Mouse (Mus musculus) midbrain, embryonic 14.5 days (tissue): ENCODE measurements around the gene Olfr855. TPM values are rescaled to one million over a fixed set of nuclear protein-coding genes. Genes with fewer than 3 reads are reported as not detected.

Experiments
- ATAC-seq: fragments of 200-750 bp; cut with Nextera tagmentation; 2 replicates; pipeline ENCODE4 v1.8.0; 2017; ENCODE audit warnings: moderate number of reproducible peaks, moderate library complexity; ENCODE audit not compliant: low FRiP score, low TSS enrichment
- DNase-seq: peaks from one replicate; pipeline ENCODE4 v3.0.0-alpha.2; 2015
- H3K27ac ChIP-seq: fragments of 300-500 bp; sonication (generic); replicated peaks from 2 replicates; pipeline ENCODE4 v1.5.1; 2014; ENCODE audit warnings: mild to moderate bottlenecking, low read depth, low read length, moderate library complexity
- H3K27me3 ChIP-seq: fragments of 300-500 bp; sonication (generic); 2 replicates; pipeline ENCODE4 v1.6.1; 2014; ENCODE audit warnings: low read length, control low read depth, mixed read lengths; ENCODE audit not compliant: control insufficient read depth, insufficient read depth
- H3K36me3 ChIP-seq: fragments of 300-500 bp; sonication (generic); 2 replicates; pipeline ENCODE4 v1.6.1; 2014; ENCODE audit warnings: low read length, control low read depth; ENCODE audit not compliant: control insufficient read depth, insufficient read depth
- H3K4me1 ChIP-seq: fragments of 300-500 bp; sonication (generic); 2 replicates; pipeline ENCODE4 v1.6.1; 2014; ENCODE audit warnings: mild to moderate bottlenecking, antibody characterized with exemption, low read length, control low read depth; ENCODE audit not compliant: control insufficient read depth, insufficient read depth
- H3K4me2 ChIP-seq: fragments of 300-500 bp; sonication (generic); 2 replicates; pipeline ENCODE4 v1.6.1; 2014; ENCODE audit warnings: mild to moderate bottlenecking, low read length, moderate library complexity
- H3K4me3 ChIP-seq: fragments of 300-500 bp; sonication (generic); replicated peaks from 2 replicates; pipeline ENCODE4 v1.5.1; 2014; ENCODE audit warnings: low read depth, low read length
- H3K9ac ChIP-seq: fragments of 300-500 bp; sonication (generic); replicated peaks from 2 replicates; pipeline ENCODE4 v1.6.1; 2014; ENCODE audit warnings: mild to moderate bottlenecking, low read length, moderate library complexity
- H3K9me3 ChIP-seq: fragments of 300-500 bp; sonication (generic); 2 replicates; pipeline ENCODE4 v1.6.1; 2016; ENCODE audit warnings: low read length, control low read depth, mixed read lengths; ENCODE audit not compliant: control insufficient read depth
- WGBS: fragments of 180-500 bp; shearing (Covaris S2); extraction: QIAGEN DNeasy Blood & Tissue Kit; methylation state at CpG from one replicate; pipeline ENCODE4 v1.1.7; 2014; 5-methylcytosine and 5-hydroxymethylcytosine counted together
- polyA plus RNA-seq: library from polyadenylated mRNA; unstranded; fragments of >200 nt; fragmentation: Nextera tagmentation; extraction: Ambion mirVana; gene quantifications from 2 replicates; pipeline ENCODE4 v1.2.1, GENCODE M21; 2014

Gene Olfr855
- polyA plus RNA-seq = not detected in 2 replicates

GRCm38 (mm10) chr9:19582317-19582716, at the start of gene Olfr855:
Gene Olfr855, plus strand, starts transcription at chr9:19582617.
- DNase-seq (no peak), ATAC-seq (no peak)
- H3K4me3 ChIP-seq = no peak within 1 kb of the TSS
- H3K27ac ChIP-seq = no peak within 1 kb of the TSS
- no peaks in the 10 kb centered on the region; the same call in 1 of the 2 replicates for H3K9me3 ChIP-seq
- H3K4me2 ChIP-seq = no peak within 1 kb of the TSS
- H3K9ac ChIP-seq = no peak within 1 kb of the TSS
- H3K36me3 ChIP-seq = no peaks in the 10 kb centered on the region
- H3K27me3 ChIP-seq = no peaks in the 10 kb centered on the region
- H3K4me1 ChIP-seq = no peaks in the 10 kb centered on the region

- WGBS = 82% methylated on average over 1 of the region's 1 CpGs
Observed at GRCm38 (mm10) chr9:19540976-19541375, 41.4 kb upstream of the Olfr855 start, which contains the start of gene Olfr853. Gene Olfr853, minus strand, starts transcription at chr9:19541076.

GRCm38 (mm10) chr9:19567282-19567681, 15.1 kb upstream of the Olfr855 start, which contains the start of gene Olfr854:
Gene Olfr854, minus strand, starts transcription at chr9:19567382.
- Histone ChIP-seq H3K9ac (no peak within 1 kb of the TSS), H3K4me3 (no peak within 1 kb of the TSS), H3K4me1 (no peaks in the 10 kb centered on the region), H3K36me3 (no peaks in the 10 kb centered on the region), H3K27ac (no peak within 1 kb of the TSS), H3K27me3 (no peaks in the 10 kb centered on the region), H3K9me3 (peaks cover 13% of the 10 kb centered on the region; the same call in 1 of the 2 replicates), H3K4me2 (no peak within 1 kb of the TSS)
- ATAC-seq (no peak), DNase-seq (no peak)
- 77% methylated on average over 1 of the region's 1 CpGs for WGBS

More at GRCm38 (mm10) chr9:19540976-19541375, 41.4 kb upstream of the Olfr855 start, which contains the start of gene Olfr853:
- peaks cover 23% of the 10 kb centered on the region for H3K9me3 ChIP-seq
- H3K4me1 ChIP-seq = no peaks in the 10 kb centered on the region
- no peaks in the 10 kb centered on the region for H3K36me3 ChIP-seq
- no peak within 1 kb of the TSS for H3K9ac ChIP-seq
- H3K27ac ChIP-seq = no peak within 1 kb of the TSS
- ATAC-seq (no peak), DNase-seq (no peak)
- no peak within 1 kb of the TSS for H3K4me2 ChIP-seq
- no peaks in the 10 kb centered on the region for H3K27me3 ChIP-seq
- H3K4me3 ChIP-seq = no peak within 1 kb of the TSS

GRCm38 (mm10) chr9:19621297-19621696, 38.9 kb downstream of the Olfr855 start:
- H3K4me2 ChIP-seq = no peak overlapping the region

GRCm38 (mm10) chr9:19621843-19622822, 39.7 kb downstream of the Olfr855 start, which contains the start of gene Zfp317:
Gene Zfp317, plus strand, starts transcription at chr9:19622102.
- WGBS = 2% methylated on average over 35 of the region's 35 CpGs
- Histone ChIP-seq H3K27ac (peak within 1 kb of the TSS; percentile 75), H3K27me3 (no peaks in the 10 kb centered on the region), H3K4me2 (peak within 1 kb of the TSS; percentile 51), H3K4me3 (peak within 1 kb of the TSS; percentile 58), H3K9me3 (no peaks in the 10 kb centered on the region), H3K9ac (peak within 1 kb of the TSS; percentile 56), H3K4me1 (no peaks in the 10 kb centered on the region), H3K36me3 (0 out of 2 replicates have a peak, but pooled peaks cover 10% of the 10 kb centered on the region)
- ATAC-seq (peak; percentile 97), DNase-seq (peak; percentile 99)

More at GRCm38 (mm10) chr9:19621297-19621696, 38.9 kb downstream of the Olfr855 start:
- Histone ChIP-seq H3K4me1 (no peaks in the 10 kb centered on the region), H3K4me3 (peak overlapping the region; percentile 58; the same call in 1 of the 2 replicates), H3K27ac (no peak overlapping the region), H3K36me3 (0 out of 2 replicates have a peak, but pooled peaks cover 5% of the 10 kb centered on the region), H3K9me3 (no peaks in the 10 kb centered on the region), H3K9ac (no peak overlapping the region), H3K27me3 (no peaks in the 10 kb centered on the region)
- DNase-seq = peak; percentile 5
- 98% methylated on average over 3 of the region's 3 CpGs for WGBS
- ATAC-seq = 0 out of 2 replicates have a peak, but pooled peaks have one; percentile 1

GRCm38 (mm10) chr9:19629574-19629973, 47.2 kb downstream of the Olfr855 start:
- H3K4me2 ChIP-seq = no peak overlapping the region
- DNase-seq (no peak), ATAC-seq (no peak)
- H3K27ac ChIP-seq = no peak overlapping the region
- no peaks in the 10 kb centered on the region for H3K4me1 ChIP-seq
- H3K36me3 ChIP-seq = peaks cover 28% of the 10 kb centered on the region
- no peak overlapping the region for H3K4me3 ChIP-seq
- no peak overlapping the region for H3K9ac ChIP-seq
- H3K9me3 ChIP-seq = no peaks in the 10 kb centered on the region
- no peaks in the 10 kb centered on the region for H3K27me3 ChIP-seq

Other genes starting within 250 kb of the Olfr855 start
- gene Olfr845, start 246.2 kb upstream of the Olfr855 start, polyA plus RNA-seq = not detected in 2 replicates
- gene Olfr846, start 218.6 kb upstream of the Olfr855 start, polyA plus RNA-seq = not detected in 2 replicates
- not detected in 2 replicates for gene Olfr847, start 203.9 kb upstream of the Olfr855 start, polyA plus RNA-seq
- not detected in 2 replicates for gene Olfr849, start 142.4 kb upstream of the Olfr855 start, polyA plus RNA-seq
- gene Olfr850, start 104.4 kb upstream of the Olfr855 start, polyA plus RNA-seq = not detected in 2 replicates
- not detected in 2 replicates for gene Olfr851, start 89.3 kb upstream of the Olfr855 start, polyA plus RNA-seq
- gene Olfr853, start 41.5 kb upstream of the Olfr855 start, polyA plus RNA-seq = not detected in 2 replicates
- not detected in 2 replicates for gene Olfr854, start 15.2 kb upstream of the Olfr855 start, polyA plus RNA-seq
- 29.4 and 46.5 TPM in 2 replicates for gene Zfp317, start 39.5 kb downstream of the Olfr855 start, polyA plus RNA-seq
- not detected in 2 replicates for gene Olfr857, start 126.8 kb downstream of the Olfr855 start, polyA plus RNA-seq
- gene Olfr58, start 197.7 kb downstream of the Olfr855 start, polyA plus RNA-seq = not detected in 2 replicates
- gene Olfr859, start 222.3 kb downstream of the Olfr855 start, polyA plus RNA-seq = not detected in 2 replicates